ENCODE assay signal across 8 mouse cellular contexts in genomic region chr16:17232794-17233701, GRCm38 (mm10). TPM values are rescaled to one million over a fixed set of nuclear protein-coding genes. Genes with fewer than 3 reads are reported as not detected.
DNase-seq lines count a peak whose midpoint lies in the region; ATAC-seq and TF ChIP-seq lines count a peak whose summit lies in the region.

TSS of gene Hic2 (plus strand) at chr16:17233572.

- intact Hi-C loops in left cerebral cortex, postnatal 36 days (cut with DNase I), result loop anchor here (5.0 kb wide), 1 partner anchor 44 kb away; the partner anchor contains the start of gene Tmem191c

- peaks cover 10% of the 10 kb centered on the region; the same call in 1 of the 2 replicates for H3K9me3 ChIP-seq in embryonic facial prominence, embryonic 10.5 days
- no peaks in the 10 kb centered on the region for H3K9me3 ChIP-seq in intestine, postnatal 0 days (ENCODE audit: control insufficient read depth)
- H3K9me3 ChIP-seq in midbrain, embryonic 10.5 days (replicated peaks), result peaks cover 8% of the 10 kb centered on the region; the same call in 1 of the 2 replicates

- peak; percentile 97 for DNase-seq in adrenal gland, postnatal 10 days
- peak; percentile 99 for DNase-seq in embryonic facial prominence, embryonic 10.5 days (ENCODE audit: low spot score)
- peak; percentile 89 for DNase-seq in left cerebral cortex, postnatal 36 days (ENCODE audit: low spot score in 2 of 2)
- DNase-seq in midbrain, embryonic 10.5 days (ENCODE audit: low spot score), result peak; percentile 98
- peak; percentile 83 to 86 for DNase-seq in right cerebral cortex, postnatal 36 days (ENCODE audit: low spot score in 2 of 2)
- peak; percentile 95 for DNase-seq in urinary bladder, postnatal 4 days (ENCODE audit: low spot score in 2 of 2)

- peak within 1 kb of the TSS; percentile 98 for H3K4me2 ChIP-seq in intestine, postnatal 0 days (replicated peaks; ENCODE audit: low read depth)

- peak within 1 kb of the TSS; percentile 94 for H3K9ac ChIP-seq in intestine, postnatal 0 days (ENCODE audit: low read depth, low read length)

- peak within 1 kb of the TSS; percentile 66 for H3K4me3 ChIP-seq in embryonic facial prominence, embryonic 10.5 days
- peak within 1 kb of the TSS; percentile 86 for H3K4me3 ChIP-seq in intestine, postnatal 0 days (ENCODE audit: low read depth, low read length)
- H3K4me3 ChIP-seq in midbrain, embryonic 10.5 days, result peak within 1 kb of the TSS; percentile 92

- WGBS in embryonic facial prominence, embryonic 10.5 days, result under 1% methylated on average over 59 of the region's 59 CpGs
- 4% methylated on average over 55 of the region's 59 CpGs for WGBS in intestine, postnatal 0 days
- under 1% methylated on average over 59 of the region's 59 CpGs for WGBS in midbrain, embryonic 10.5 days

- no peaks in the 10 kb centered on the region for H3K36me3 ChIP-seq in embryonic facial prominence, embryonic 10.5 days (replicated peaks)
- no peaks in the 10 kb centered on the region for H3K36me3 ChIP-seq in intestine, postnatal 0 days (ENCODE audit: control insufficient read depth, insufficient read depth)
- no peaks in the 10 kb centered on the region for H3K36me3 ChIP-seq in midbrain, embryonic 10.5 days

- ATAC-seq in granulocyte monocyte progenitor cell, adult 5-6 weeks (replicated peaks; ENCODE audit: poor library complexity, severe bottlenecking), result peak; percentile 96
- ATAC-seq in intestine, postnatal 0 days, result peak; percentile 96

- TF ChIP-seq CTCF in intestine, postnatal 0 days (IDR thresholded peaks at IDR 0.05; ENCODE audit: low read depth), result no peak

- H3K27me3 ChIP-seq in embryonic facial prominence, embryonic 10.5 days (replicated peaks; ENCODE audit: low read depth, poor library complexity, severe bottlenecking), result 0 out of 2 replicates have a peak, but pooled peaks cover 5% of the 10 kb centered on the region
- no peaks in the 10 kb centered on the region for H3K27me3 ChIP-seq in intestine, postnatal 0 days (replicated peaks; ENCODE audit: control insufficient read depth, insufficient read depth, low read length)
- H3K27me3 ChIP-seq in midbrain, embryonic 10.5 days (ENCODE audit: low read depth, poor library complexity, severe bottlenecking), result 0 out of 2 replicates have a peak, but pooled peaks cover 8% of the 10 kb centered on the region

- peaks cover 36% of the 10 kb centered on the region for H3K4me1 ChIP-seq in embryonic facial prominence, embryonic 10.5 days
- H3K4me1 ChIP-seq in intestine, postnatal 0 days (replicated peaks; ENCODE audit: control insufficient read depth, insufficient read depth, low read length), result peaks cover 19% of the 10 kb centered on the region
- peaks cover 44% of the 10 kb centered on the region for H3K4me1 ChIP-seq in midbrain, embryonic 10.5 days

- H3K27ac ChIP-seq in embryonic facial prominence, embryonic 10.5 days (replicated peaks), result peak within 1 kb of the TSS; percentile 98
- H3K27ac ChIP-seq in intestine, postnatal 0 days (ENCODE audit: low read depth, low read length), result peak within 1 kb of the TSS; percentile 88
- peak within 1 kb of the TSS; percentile 99 for H3K27ac ChIP-seq in midbrain, embryonic 10.5 days (replicated peaks)

RNA-seq across cellular contexts. Expression of gene Hic2, which starts in this region (rescaled TPM):
- 1 to 10 TPM; 3.2 to 3.3 TPM for total RNA-seq in adrenal gland, postnatal 10 days (2021)
- 17.0 and 17.1 TPM in 2 replicates for polyA plus RNA-seq in embryonic facial prominence, embryonic 10.5 days (2016; fragmentation: Nextera tagmentation; extraction: Ambion mirVana)
- 2.3 and 5.0 TPM in 2 replicates for total RNA-seq in granulocyte monocyte progenitor cell, adult 5-6 weeks (2014; fragmentation: Nextera tagmentation)
- total RNA-seq in granulocyte monocyte progenitor cell, adult 5-6 weeks (2017), result 2.0 and 2.4 TPM in 2 replicates
- 1.4 and 1.9 TPM in 2 replicates for polyA plus RNA-seq in intestine, postnatal 0 days (2015; fragmentation: Nextera tagmentation; extraction: Ambion mirVana)
- total RNA-seq in left cerebral cortex, postnatal 36 days (2021), result 1 to 10 TPM; 5.3 to 5.4 TPM
- 17.3 and 19.3 TPM in 2 replicates for polyA plus RNA-seq in midbrain, embryonic 10.5 days (2016; fragmentation: Nextera tagmentation; extraction: Ambion mirVana)

Comparison
In these comparisons a context has a peak if more than half of its experiments do, and no peak if none do; other contexts are left out.
1. Peak in every context shown above with its lines: DNase-seq, ATAC-seq, H3K4me3 ChIP-seq and H3K27ac ChIP-seq.